Mouse (Mus musculus): ENCODE measurements around the gene Vipr1. TPM values are rescaled to one million over a fixed set of nuclear protein-coding genes. Genes with fewer than 3 reads are reported as not detected.

The Vipr1 gene
- total and polyA plus RNA-seq, 3 experiments: 0.08 to 0.11 TPM; not detected in 1

DNA sequence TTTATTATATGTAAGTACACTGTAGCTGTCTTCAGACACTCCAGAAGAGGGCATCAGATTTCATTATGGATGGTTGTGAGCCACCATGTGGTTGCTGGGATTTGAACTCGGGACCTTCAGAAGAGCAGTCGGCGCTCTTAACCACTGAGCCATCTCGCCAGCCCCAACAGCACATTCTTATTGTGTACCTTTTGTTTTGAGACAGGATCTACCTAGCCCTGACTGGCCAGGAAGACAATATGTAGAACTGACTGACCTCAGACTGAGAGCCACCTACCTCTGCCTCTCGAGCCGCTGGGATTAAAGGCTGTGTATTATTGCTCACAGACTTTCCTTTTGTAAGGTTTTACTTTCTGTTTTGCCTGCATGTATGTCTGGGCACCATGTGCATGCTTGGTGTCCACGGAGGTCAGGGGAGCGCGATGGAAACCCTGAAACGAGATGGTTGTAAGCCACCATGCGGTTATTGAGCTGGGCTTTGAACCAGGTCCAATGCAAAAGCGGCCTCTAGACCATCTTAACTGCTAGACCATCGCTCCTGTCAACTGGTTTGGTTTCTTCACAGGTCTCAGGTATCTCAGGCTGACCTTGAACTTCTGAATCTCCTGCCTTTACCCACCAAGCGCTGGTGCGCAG lies 75.7 kb downstream of the Vipr1 start:
- H3K27ac ChIP-seq (ENCODE audit: insufficient read depth, low read depth): peak overlapping the region; percentile 72
- H3K79me2 ChIP-seq (replicated peaks; ENCODE audit: control insufficient read depth, extremely low read depth, insufficient read depth, poor library complexity, severe bottlenecking): peaks cover 33% of the 10 kb centered on the region
- H3K36me3 ChIP-seq (replicated peaks in 1 of 2; ENCODE audit: control insufficient read depth in 1 of 2, insufficient read depth in 1 of 2, low read length in 1 of 2): peaks cover 2 to 12% of the 10 kb centered on the region in 2 experiments
- in situ Hi-C loops (cut with MboI; ENCODE audit: low pct_ligation_motif_present, low pct_unique_long_range_greater_than_20kb, low sequenced_read_pairs): no loop called here
- peaks cover 2 to 22% of the 10 kb centered on the region in 2 experiments; a peak in 2 of 4 replicates for H3K4me1 ChIP-seq (ENCODE audit: control insufficient read depth in 1 of 2, insufficient read depth in 2 of 2)
- dilution Hi-C loops (cut with MboI; ENCODE audit: extremely low pct_ligation_motif_present, extremely low pct_unique_long_range_greater_than_20kb, low sequenced_read_pairs): no loop called here
- H3K27me3 ChIP-seq (replicated peaks): no peaks in the 10 kb centered on the region
- peaks cover 10% of the 10 kb centered on the region for H3K9me3 ChIP-seq (replicated peaks; ENCODE audit: low read length)
- peak overlapping the region; percentile 57 for H3K9ac ChIP-seq (ENCODE audit: insufficient read depth, low read depth)
- peak overlapping the region; percentile 53 for H3K4me2 ChIP-seq (ENCODE audit: insufficient read depth, low read depth, poor library complexity, severe bottlenecking)
- peak overlapping the region; percentile 7 to 73 (median 47) for H3K4me3 ChIP-seq (replicated peaks in 1 of 3; ENCODE audit: low read depth in 2 of 3, low read length in 2 of 3, poor library complexity in 1 of 3)
- DNase-seq (ENCODE audit: extremely low read depth): no peak
- TF ChIP-seq POLR2A (IDR thresholded peaks at IDR 0.05; ENCODE audit: low read depth, low read length) (no peak), EP300 (IDR thresholded peaks at IDR 0.05; ENCODE audit: low read length) (0 out of 2 replicates have a peak, but pooled peaks have one; percentile 17), MYC (IDR thresholded peaks at IDR 0.05; ENCODE audit: low read depth, low read length) (peak; percentile 51; the same call in 1 of the 2 replicates), IRF4 (IDR thresholded peaks at IDR 0.05; ENCODE audit: low read depth, low read length) (no peak), MAFK (IDR thresholded peaks at IDR 0.05; ENCODE audit: insufficient replicate concordance, low read length) (no peak), ELF1 (IDR thresholded peaks at IDR 0.05; ENCODE audit: low read depth, low read length) (no peak), RAD21 (IDR thresholded peaks at IDR 0.05; ENCODE audit: low read depth, low read length) (no peak), ZC3H11A (IDR thresholded peaks at IDR 0.05; ENCODE audit: low read depth, low read length) (no peak)

- Histone ChIP-seq H3K4me2 (ENCODE audit: insufficient read depth, low read depth, poor library complexity, severe bottlenecking) (peak within 1 kb of the TSS; percentile 94), H3K9ac (ENCODE audit: insufficient read depth, low read depth) (peak within 1 kb of the TSS; percentile 98), H3K79me2 (replicated peaks; ENCODE audit: control insufficient read depth, extremely low read depth, insufficient read depth, poor library complexity, severe bottlenecking) (peaks cover 39% of the 10 kb centered on the region), H3K4me1 (ENCODE audit: control insufficient read depth in 1 of 2, insufficient read depth in 2 of 2) (peaks cover 2 to 24% of the 10 kb centered on the region in 2 experiments; a peak in 2 of 4 replicates), H3K4me3 (replicated peaks in 1 of 3; ENCODE audit: low read depth in 2 of 3, low read length in 2 of 3, poor library complexity in 1 of 3) (peak within 1 kb of the TSS; percentile 62 to 91 (median 73)), H3K9me3 (replicated peaks; ENCODE audit: low read length) (peaks cover 10% of the 10 kb centered on the region), H3K27ac (ENCODE audit: insufficient read depth, low read depth) (peak within 1 kb of the TSS; percentile 79), H3K36me3 (replicated peaks in 1 of 2; ENCODE audit: control insufficient read depth in 1 of 2, insufficient read depth in 1 of 2, low read length in 1 of 2) (peaks cover 0 to 5% of the 10 kb centered on the region in 2 experiments), H3K27me3 (replicated peaks) (no peaks in the 10 kb centered on the region)
- in situ Hi-C loops (cut with MboI; ENCODE audit: low pct_ligation_motif_present, low pct_unique_long_range_greater_than_20kb, low sequenced_read_pairs): no loop called here
- dilution Hi-C loops (cut with MboI; ENCODE audit: extremely low pct_ligation_motif_present, extremely low pct_unique_long_range_greater_than_20kb, low sequenced_read_pairs): no loop called here
- DNase-seq (ENCODE audit: extremely low read depth): peak; percentile 98
- TF ChIP-seq JUN (IDR thresholded peaks at IDR 0.05; ENCODE audit: insufficient read depth, low read depth, low read length) (no peak), MYC (IDR thresholded peaks at IDR 0.05; ENCODE audit: low read depth, low read length) (peak; percentile 76; the same call in 1 of the 2 replicates), CTCF (conservative IDR thresholded peaks at IDR 0.05 in 1 of 2, IDR thresholded peaks at IDR 0.05 in 1 of 2; ENCODE audit: low read depth in 2 of 2, low read length in 2 of 2) (no peak; a peak in 1 of 4 replicates), ZNF384 (IDR thresholded peaks at IDR 0.05; ENCODE audit: low read depth, low read length) (no peak), MAX (IDR thresholded peaks at IDR 0.05; ENCODE audit: low read length) (peak; percentile 92), POLR2A (IDR thresholded peaks at IDR 0.05; ENCODE audit: low read depth, low read length) (peak; percentile 76), CHD1 (IDR thresholded peaks at IDR 0.05; ENCODE audit: low read depth, low read length) (no peak), UBTF (IDR thresholded peaks at IDR 0.05; ENCODE audit: low read depth, low read length) (0 out of 2 replicates have a peak, but pooled peaks have one; percentile 1), GABPA (IDR thresholded peaks at IDR 0.05; ENCODE audit: insufficient replicate concordance, low read depth, low read length) (no peak), TBP (conservative IDR thresholded peaks at IDR 0.05; ENCODE audit: low read depth, low read length) (peak; percentile 49; the same call in 1 of the 2 replicates), BHLHE40 (IDR thresholded peaks at IDR 0.05; ENCODE audit: low read depth, low read length) (peak; percentile 48; the same call in 1 of the 2 replicates), RCOR1 (conservative IDR thresholded peaks at IDR 0.05; ENCODE audit: low read depth, low read length) (no peak), E2F4 (IDR thresholded peaks at IDR 0.05; ENCODE audit: insufficient replicate concordance, low read depth, low read length) (no peak), MEF2A (IDR thresholded peaks at IDR 0.05; ENCODE audit: borderline replicate concordance, low read depth, low read length) (peak; percentile 46; the same call in 1 of the 2 replicates), ELF1 (IDR thresholded peaks at IDR 0.05; ENCODE audit: low read depth, low read length) (peak; percentile 60; the same call in 1 of the 2 replicates), IRF4 (IDR thresholded peaks at IDR 0.05; ENCODE audit: low read depth, low read length) (peak; percentile 37; the same call in 1 of the 2 replicates), RAD21 (IDR thresholded peaks at IDR 0.05; ENCODE audit: low read depth, low read length) (no peak), KAT2A (IDR thresholded peaks at IDR 0.05; ENCODE audit: insufficient replicate concordance, low read length) (no peak), JUND (conservative IDR thresholded peaks at IDR 0.05; ENCODE audit: low read depth, low read length) (no peak), USF1 (IDR thresholded peaks at IDR 0.05; ENCODE audit: low read depth, low read length) (no peak), HCFC1 (IDR thresholded peaks at IDR 0.05; ENCODE audit: low read depth, low read length) (peak; percentile 67), CHD2 (IDR thresholded peaks at IDR 0.05; ENCODE audit: low read length) (peak; percentile 98), MAZ (IDR thresholded peaks at IDR 0.05; ENCODE audit: low read depth, low read length) (no peak), PAX5 (IDR thresholded peaks at IDR 0.05; ENCODE audit: low read length) (no peak), ETS1 (conservative IDR thresholded peaks at IDR 0.05; ENCODE audit: low read depth, low read length) (peak; percentile 60; the same call in 1 of the 2 replicates), TCF12 (IDR thresholded peaks at IDR 0.05; ENCODE audit: low read depth, low read length) (peak; percentile 65; the same call in 1 of the 2 replicates)
Observed at GRCm38 (mm10) chr9:121718792-121719318, 76.3 kb downstream of the Vipr1 start, which contains the start of gene Nktr. Gene Nktr, plus strand, starts transcription at chr9:121719169.
